ENCODE assay signal across 7 mouse cellular contexts in genomic region chr2:180257001-180257521, GRCm38 (mm10). TPM values are rescaled to one million over a fixed set of nuclear protein-coding genes. Genes with fewer than 3 reads are reported as not detected.
DNase-seq lines count a peak whose midpoint lies in the region; ATAC-seq lines count a peak whose summit lies in the region.

Gene Rps21 (plus strand): TSS chr2:180257377.

- DNase-seq in adrenal gland, adult 2 months = peak; percentile 99
- DNase-seq in embryo, embryonic 11.5 days (ENCODE audit: low read depth, low spot score) = peak; percentile 98
- DNase-seq in gastrocnemius, postnatal 36 days = peak; percentile 95 to 98
- DNase-seq in left cerebral cortex, postnatal 25 days (ENCODE audit: low spot score in 2 of 2) = peak; percentile 95 to 100
- peak; percentile 98 for DNase-seq in midbrain, embryonic 10.5 days (ENCODE audit: low spot score)
- DNase-seq in right cerebral cortex, postnatal 4 days = peak; percentile 95

- ATAC-seq in intestine, embryonic 15.5 days = peak; percentile 96

- no peaks in the 10 kb centered on the region for H3K27me3 ChIP-seq in intestine, embryonic 15.5 days (replicated peaks)
- H3K27me3 ChIP-seq in midbrain, embryonic 10.5 days (ENCODE audit: low read depth, poor library complexity, severe bottlenecking) = no peaks in the 10 kb centered on the region

- H3K27ac ChIP-seq in intestine, embryonic 15.5 days = peak within 1 kb of the TSS; percentile 95
- H3K27ac ChIP-seq in midbrain, embryonic 10.5 days (replicated peaks) = peak within 1 kb of the TSS; percentile 91

- no peaks in the 10 kb centered on the region for H3K9me3 ChIP-seq in intestine, embryonic 15.5 days
- H3K9me3 ChIP-seq in midbrain, embryonic 10.5 days (replicated peaks) = no peaks in the 10 kb centered on the region

- WGBS in intestine, embryonic 15.5 days = under 1% methylated on average over 38 of the region's 38 CpGs
- WGBS in midbrain, embryonic 10.5 days = under 1% methylated on average over 38 of the region's 38 CpGs

- H3K9ac ChIP-seq in intestine, embryonic 15.5 days = peak within 1 kb of the TSS; percentile 91

- intact Hi-C loops in gastrocnemius, postnatal 36 days (cut with DNase I) = loop anchor here (10.0 kb wide), 1 partner anchor 282 kb away; the partner anchor contains the start of gene Taf4
- intact Hi-C loops in left cerebral cortex, postnatal 25 days (cut with DNase I) = loop anchor here (1.0 to 10.0 kb wide), 3 partner anchors 86 to 342 kb away; partner anchors contain the start of genes Adrm1 and Mtg2

- 0 out of 2 replicates have a peak, but pooled peaks cover 10% of the 10 kb centered on the region for H3K4me1 ChIP-seq in intestine, embryonic 15.5 days (replicated peaks)
- H3K4me1 ChIP-seq in midbrain, embryonic 10.5 days = peaks cover 27% of the 10 kb centered on the region

- H3K4me3 ChIP-seq in intestine, embryonic 15.5 days (replicated peaks) = peak within 1 kb of the TSS; percentile 84
- H3K4me3 ChIP-seq in midbrain, embryonic 10.5 days = peak within 1 kb of the TSS; percentile 81

- H3K36me3 ChIP-seq in intestine, embryonic 15.5 days = peaks cover 17% of the 10 kb centered on the region
- H3K36me3 ChIP-seq in midbrain, embryonic 10.5 days = peaks cover 42% of the 10 kb centered on the region

- peak within 1 kb of the TSS; percentile 85 for H3K4me2 ChIP-seq in intestine, embryonic 15.5 days (replicated peaks)

RNA-seq across cellular contexts. Expression of gene Rps21, which starts in this region (rescaled TPM):
- 100 to 1,000 TPM; 380 to 873 TPM for total RNA-seq in adrenal gland, adult 2 months (2021)
- polyA plus RNA-seq in adrenal gland, adult 2 months (2012; rRNA removed) = 1,054 and 1,398 TPM in 2 replicates
- 100 to 1,000 TPM; 310 to 370 TPM for total RNA-seq in gastrocnemius, postnatal 36 days (2021)
- 577 and 672 TPM in 2 replicates for polyA plus RNA-seq in intestine, embryonic 15.5 days (2015; fragmentation: Nextera tagmentation; extraction: Ambion mirVana)
- total RNA-seq in left cerebral cortex, postnatal 25 days (2021) = 100 to 1,000 TPM; 648 to 660 TPM
- 409 and 515 TPM in 2 replicates for polyA plus RNA-seq in midbrain, embryonic 10.5 days (2016; fragmentation: Nextera tagmentation; extraction: Ambion mirVana)

Comparison
In these comparisons a context has a peak if more than half of its experiments do, and no peak if none do; other contexts are left out.
1. Peak in every context shown above with its lines: DNase-seq, ATAC-seq, H3K4me3 ChIP-seq and H3K27ac ChIP-seq.